Mouse (Mus musculus): Measurements from ENCODE around the gene Kif6. TPM values are rescaled to one million over a fixed set of nuclear protein-coding genes. Genes with fewer than 3 reads are reported as not detected.

The Kif6 gene
- polyA plus RNA-seq, 1 experiment from 2014 or later, result 5.2 TPM

GRCm38 (mm10) chr17:49874746-49875145 lies 259.8 kb downstream of the Kif6 start:
- no peak overlapping the region for H3K4me2 ChIP-seq (ENCODE audit: low read depth, low read length)
- no peak overlapping the region for H3K4me3 ChIP-seq (ENCODE audit: low read length)
- ATAC-seq (ENCODE audit: low read depth), result no peak
- no peaks in the 10 kb centered on the region for H3K9me3 ChIP-seq (ENCODE audit: control insufficient read depth, low read length)
- no peak overlapping the region for H3K9ac ChIP-seq (ENCODE audit: low read length)
- no peaks in the 10 kb centered on the region for H3K27me3 ChIP-seq (ENCODE audit: control insufficient read depth, insufficient read depth, low read depth, low read length)
- H3K36me3 ChIP-seq (ENCODE audit: control insufficient read depth, insufficient read depth, low read length), result no peaks in the 10 kb centered on the region
- 71% methylated on average over 5 of the region's 5 CpGs for WGBS
- H3K4me1 ChIP-seq (replicated peaks; ENCODE audit: control insufficient read depth, insufficient read depth, low read length), result no peaks in the 10 kb centered on the region
- H3K27ac ChIP-seq (ENCODE audit: low read length), result no peak overlapping the region

- WGBS, result 54% methylated on average over 6 of the region's 6 CpGs
- Histone ChIP-seq H3K27me3 (ENCODE audit: control insufficient read depth, insufficient read depth, low read depth, low read length) (no peaks in the 10 kb centered on the region), H3K9ac (ENCODE audit: low read length) (no peak overlapping the region), H3K36me3 (ENCODE audit: control insufficient read depth, insufficient read depth, low read length) (no peaks in the 10 kb centered on the region), H3K4me3 (ENCODE audit: low read length) (no peak overlapping the region), H3K9me3 (ENCODE audit: control insufficient read depth, low read length) (no peaks in the 10 kb centered on the region), H3K4me2 (ENCODE audit: low read depth, low read length) (no peak overlapping the region), H3K27ac (ENCODE audit: low read length) (no peak overlapping the region), H3K4me1 (replicated peaks; ENCODE audit: control insufficient read depth, insufficient read depth, low read length) (no peaks in the 10 kb centered on the region)
- no peak for ATAC-seq (ENCODE audit: low read depth)
These were observed 260.5 kb downstream of the Kif6 start for GRCm38 (mm10) chr17:49875401-49875800.

- Histone ChIP-seq H3K9ac (ENCODE audit: low read length) (no peak overlapping the region), H3K27me3 (ENCODE audit: control insufficient read depth, insufficient read depth, low read depth, low read length) (no peaks in the 10 kb centered on the region), H3K27ac (ENCODE audit: low read length) (no peak overlapping the region), H3K4me1 (replicated peaks; ENCODE audit: control insufficient read depth, insufficient read depth, low read length) (no peaks in the 10 kb centered on the region), H3K36me3 (ENCODE audit: control insufficient read depth, insufficient read depth, low read length) (no peaks in the 10 kb centered on the region), H3K4me3 (ENCODE audit: low read length) (no peak overlapping the region), H3K4me2 (ENCODE audit: low read depth, low read length) (no peak overlapping the region), H3K9me3 (ENCODE audit: control insufficient read depth, low read length) (no peaks in the 10 kb centered on the region)
- ATAC-seq (ENCODE audit: low read depth), result no peak
- 52% methylated on average over 15 of the region's 15 CpGs for WGBS
These were observed 261.2 kb downstream of the Kif6 start for GRCm38 (mm10) chr17:49875939-49876651.

- no peak overlapping the region for H3K4me3 ChIP-seq (ENCODE audit: low read length)
- H3K27ac ChIP-seq (ENCODE audit: low read length), result no peak overlapping the region
- WGBS, result 74% methylated on average over 5 of the region's 5 CpGs
- no peak overlapping the region for H3K9ac ChIP-seq (ENCODE audit: low read length)
- ATAC-seq (ENCODE audit: low read depth), result no peak
- H3K36me3 ChIP-seq (ENCODE audit: control insufficient read depth, insufficient read depth, low read length), result no peaks in the 10 kb centered on the region
- no peaks in the 10 kb centered on the region for H3K27me3 ChIP-seq (ENCODE audit: control insufficient read depth, insufficient read depth, low read depth, low read length)
- H3K4me1 ChIP-seq (replicated peaks; ENCODE audit: control insufficient read depth, insufficient read depth, low read length), result peaks cover 12% of the 10 kb centered on the region
- H3K9me3 ChIP-seq (ENCODE audit: control insufficient read depth, low read length), result no peaks in the 10 kb centered on the region
- H3K4me2 ChIP-seq (ENCODE audit: low read depth, low read length), result no peak overlapping the region
These were observed 266.2 kb downstream of the Kif6 start for GRCm38 (mm10) chr17:49880919-49881744.

GRCm38 (mm10) chr17:49881796-49882195 lies 266.9 kb downstream of the Kif6 start:
- H3K4me2 ChIP-seq (ENCODE audit: low read depth, low read length), result no peak overlapping the region
- H3K9me3 ChIP-seq (ENCODE audit: control insufficient read depth, low read length), result no peaks in the 10 kb centered on the region
- peaks cover 12% of the 10 kb centered on the region for H3K4me1 ChIP-seq (replicated peaks; ENCODE audit: control insufficient read depth, insufficient read depth, low read length)
- no peaks in the 10 kb centered on the region for H3K36me3 ChIP-seq (ENCODE audit: control insufficient read depth, insufficient read depth, low read length)
- 82% methylated on average over 7 of the region's 7 CpGs for WGBS
- no peaks in the 10 kb centered on the region for H3K27me3 ChIP-seq (ENCODE audit: control insufficient read depth, insufficient read depth, low read depth, low read length)
- H3K4me3 ChIP-seq (ENCODE audit: low read length), result no peak overlapping the region
- H3K27ac ChIP-seq (ENCODE audit: low read length), result no peak overlapping the region
- no peak overlapping the region for H3K9ac ChIP-seq (ENCODE audit: low read length)
- ATAC-seq (ENCODE audit: low read depth), result no peak

- no peak for ATAC-seq (ENCODE audit: low read depth)
- no peak overlapping the region for H3K4me3 ChIP-seq (ENCODE audit: low read length)
- 78% methylated on average over 8 of the region's 8 CpGs for WGBS
- H3K36me3 ChIP-seq (ENCODE audit: control insufficient read depth, insufficient read depth, low read length), result no peaks in the 10 kb centered on the region
- H3K4me2 ChIP-seq (ENCODE audit: low read depth, low read length), result no peak overlapping the region
- no peak overlapping the region for H3K9ac ChIP-seq (ENCODE audit: low read length)
- H3K27ac ChIP-seq (ENCODE audit: low read length), result no peak overlapping the region
- peaks cover 12% of the 10 kb centered on the region for H3K4me1 ChIP-seq (replicated peaks; ENCODE audit: control insufficient read depth, insufficient read depth, low read length)
- no peaks in the 10 kb centered on the region for H3K9me3 ChIP-seq (ENCODE audit: control insufficient read depth, low read length)
- no peaks in the 10 kb centered on the region for H3K27me3 ChIP-seq (ENCODE audit: control insufficient read depth, insufficient read depth, low read depth, low read length)
These were observed 268.3 kb downstream of the Kif6 start for GRCm38 (mm10) chr17:49883136-49883755.

- H3K36me3 ChIP-seq (ENCODE audit: control insufficient read depth, insufficient read depth, low read length), result no peaks in the 10 kb centered on the region
- H3K27me3 ChIP-seq (ENCODE audit: control insufficient read depth, insufficient read depth, low read depth, low read length), result no peaks in the 10 kb centered on the region
- H3K4me2 ChIP-seq (ENCODE audit: low read depth, low read length), result no peak overlapping the region
- H3K4me1 ChIP-seq (replicated peaks; ENCODE audit: control insufficient read depth, insufficient read depth, low read length), result peaks cover 15% of the 10 kb centered on the region
- no peak overlapping the region for H3K27ac ChIP-seq (ENCODE audit: low read length)
- 40% methylated on average over 11 of the region's 11 CpGs for WGBS
- H3K9me3 ChIP-seq (ENCODE audit: control insufficient read depth, low read length), result no peaks in the 10 kb centered on the region
- ATAC-seq (ENCODE audit: low read depth), result 0 out of 2 replicates have a peak, but pooled peaks have one; percentile 34
- no peak overlapping the region for H3K9ac ChIP-seq (ENCODE audit: low read length)
- H3K4me3 ChIP-seq (ENCODE audit: low read length), result no peak overlapping the region
These were observed 270.1 kb downstream of the Kif6 start for GRCm38 (mm10) chr17:49885035-49885434.

- ATAC-seq (ENCODE audit: low read depth), result peak; percentile 65
- no peak overlapping the region for H3K4me3 ChIP-seq (ENCODE audit: low read length)
- H3K36me3 ChIP-seq (ENCODE audit: control insufficient read depth, insufficient read depth, low read length), result no peaks in the 10 kb centered on the region
- H3K27ac ChIP-seq (ENCODE audit: low read length), result no peak overlapping the region
- no peak overlapping the region for H3K4me2 ChIP-seq (ENCODE audit: low read depth, low read length)
- H3K9me3 ChIP-seq (ENCODE audit: control insufficient read depth, low read length), result no peaks in the 10 kb centered on the region
- H3K4me1 ChIP-seq (replicated peaks; ENCODE audit: control insufficient read depth, insufficient read depth, low read length), result peaks cover 13% of the 10 kb centered on the region
- H3K27me3 ChIP-seq (ENCODE audit: control insufficient read depth, insufficient read depth, low read depth, low read length), result no peaks in the 10 kb centered on the region
- WGBS, result 30% methylated on average over 7 of the region's 7 CpGs
- H3K9ac ChIP-seq (ENCODE audit: low read length), result no peak overlapping the region
These were observed 274.7 kb downstream of the Kif6 start for GRCm38 (mm10) chr17:49889629-49890028.

GRCm38 (mm10) chr17:49890861-49891260 lies 275.9 kb downstream of the Kif6 start:
- Histone ChIP-seq H3K36me3 (ENCODE audit: control insufficient read depth, insufficient read depth, low read length) (no peaks in the 10 kb centered on the region), H3K9ac (ENCODE audit: low read length) (no peak overlapping the region), H3K4me2 (ENCODE audit: low read depth, low read length) (no peak overlapping the region), H3K9me3 (ENCODE audit: control insufficient read depth, low read length) (no peaks in the 10 kb centered on the region), H3K4me1 (replicated peaks; ENCODE audit: control insufficient read depth, insufficient read depth, low read length) (0 out of 2 replicates have a peak, but pooled peaks cover 3% of the 10 kb centered on the region), H3K27me3 (ENCODE audit: control insufficient read depth, insufficient read depth, low read depth, low read length) (no peaks in the 10 kb centered on the region), H3K4me3 (ENCODE audit: low read length) (no peak overlapping the region), H3K27ac (ENCODE audit: low read length) (no peak overlapping the region)
- WGBS, result 79% methylated on average over 16 of the region's 16 CpGs
- no peak for ATAC-seq (ENCODE audit: low read depth)
